Mouse (Mus musculus) brain, adult 2 months (tissue): Measurements from ENCODE around the gene Pabpn1l.

Experiments
- DNase-seq: peaks from one replicate; pipeline ENCODE4 v3.0.0; 2011; ENCODE audit warnings: low read depth, low spot score

The Pabpn1l gene

GRCm38 (mm10) chr8:122622727-122623126, at the start of gene Pabpn1l:
Gene Pabpn1l, minus strand, starts transcription at chr8:122622739.
- no peak for DNase-seq

GRCm38 (mm10) chr8:122671894-122672293, 49.4 kb upstream of the Pabpn1l start:
- no peak for DNase-seq

- no peak for DNase-seq
Measured at GRCm38 (mm10) chr8:122670718-122671117, 48.2 kb upstream of the Pabpn1l start.

- DNase-seq: peak; percentile 43
Measured at GRCm38 (mm10) chr8:122670001-122670400, 47.5 kb upstream of the Pabpn1l start.

- no peak for DNase-seq
Measured at GRCm38 (mm10) chr8:122669370-122669769, 46.8 kb upstream of the Pabpn1l start.

GRCm38 (mm10) chr8:122667854-122668253, 45.3 kb upstream of the Pabpn1l start:
- DNase-seq: peak; percentile 86

- DNase-seq: peak; percentile 86
Measured at GRCm38 (mm10) chr8:122666827-122667226, 44.3 kb upstream of the Pabpn1l start.

GRCm38 (mm10) chr8:122666338-122666764, 43.8 kb upstream of the Pabpn1l start:
- DNase-seq: peak; percentile 41

- DNase-seq: peak; percentile 55
Measured at GRCm38 (mm10) chr8:122665667-122666316, 43.3 kb upstream of the Pabpn1l start.

- DNase-seq: peak; percentile 89
Measured at GRCm38 (mm10) chr8:122665221-122665620, 42.7 kb upstream of the Pabpn1l start.

- DNase-seq: no peak
Measured at GRCm38 (mm10) chr8:122663670-122664069, 41.1 kb upstream of the Pabpn1l start.

GRCm38 (mm10) chr8:122663106-122663505, 40.6 kb upstream of the Pabpn1l start:
- DNase-seq: peak; percentile 32

GRCm38 (mm10) chr8:122661894-122662293, 39.4 kb upstream of the Pabpn1l start:
- DNase-seq: no peak

- peak; percentile 75 for DNase-seq
Measured at GRCm38 (mm10) chr8:122661138-122661537, 38.6 kb upstream of the Pabpn1l start.

GRCm38 (mm10) chr8:122660022-122660421, 37.5 kb upstream of the Pabpn1l start:
- peak; percentile 51 for DNase-seq

- no peak for DNase-seq
Measured at GRCm38 (mm10) chr8:122658807-122659160, 36.2 kb upstream of the Pabpn1l start.

GRCm38 (mm10) chr8:122658149-122658806, 35.7 kb upstream of the Pabpn1l start:
- no peak for DNase-seq

GRCm38 (mm10) chr8:122656056-122656999, 33.8 kb upstream of the Pabpn1l start:
- DNase-seq: no peak

- no peak for DNase-seq
Measured at GRCm38 (mm10) chr8:122654768-122655167, 32.2 kb upstream of the Pabpn1l start.

GRCm38 (mm10) chr8:122652643-122653042, 30.1 kb upstream of the Pabpn1l start:
- no peak for DNase-seq

GRCm38 (mm10) chr8:122651326-122651921, 28.9 kb upstream of the Pabpn1l start:
- DNase-seq: no peak
